Mouse (Mus musculus) embryonic facial prominence, embryonic 14.5 days (tissue): ENCODE data around the gene Chmp4b. TPM values are rescaled to one million over a fixed set of nuclear protein-coding genes. Genes with fewer than 3 reads are reported as not detected.

Experiments used
- ATAC-seq: fragments of 200-750 bp; cut with Nextera tagmentation; 2 replicates; pipeline ENCODE4 v1.8.0; 2017; ENCODE audit warnings: low read depth, moderate number of reproducible peaks, moderate TSS enrichment
- DNase-seq: peaks from one replicate; pipeline ENCODE4 v3.0.0-alpha.2; 2015; ENCODE audit warnings: low spot score
- H3K27ac ChIP-seq: fragments of 300-500 bp; sonication (generic); replicated peaks from 2 replicates; pipeline ENCODE4 v1.5.1; 2014; ENCODE audit warnings: low read depth, mild to moderate bottlenecking, low read length, moderate library complexity
- H3K27me3 ChIP-seq: fragments of 300-500 bp; sonication (generic); replicated peaks from 2 replicates; pipeline ENCODE4 v1.6.1; 2014; ENCODE audit warnings: low read length; ENCODE audit not compliant: control insufficient read depth, insufficient read depth
- H3K36me3 ChIP-seq: fragments of 300-500 bp; sonication (generic); 2 replicates; pipeline ENCODE4 v1.6.1; 2014; ENCODE audit warnings: low read length, mixed read lengths; ENCODE audit not compliant: control insufficient read depth, insufficient read depth
- H3K4me1 ChIP-seq: fragments of 300-500 bp; sonication (generic); 2 replicates; pipeline ENCODE4 v1.6.1; 2014; ENCODE audit warnings: antibody characterized with exemption, low read length; ENCODE audit not compliant: control insufficient read depth, insufficient read depth
- H3K4me2 ChIP-seq: fragments of 300-500 bp; sonication (generic); 2 replicates; pipeline ENCODE4 v1.6.1; 2014; ENCODE audit warnings: low read depth, mild to moderate bottlenecking, low read length, moderate library complexity, mixed read lengths
- H3K4me3 ChIP-seq: fragments of 300-500 bp; sonication (generic); 2 replicates; pipeline ENCODE4 v1.5.1; 2014; ENCODE audit warnings: low read depth, mild to moderate bottlenecking, low read length
- H3K9ac ChIP-seq: fragments of 300-500 bp; sonication (generic); 2 replicates; pipeline ENCODE4 v1.6.1; 2014; ENCODE audit warnings: low read depth, mild to moderate bottlenecking, low read length, moderate library complexity, mixed read lengths
- H3K9me3 ChIP-seq: fragments of 300-500 bp; sonication (generic); 2 replicates; pipeline ENCODE4 v1.6.1; 2016; ENCODE audit warnings: low read length; ENCODE audit not compliant: control insufficient read depth
- WGBS: fragments of 180-500 bp; shearing (Covaris S2); extraction: QIAGEN DNeasy Blood & Tissue Kit; methylation state at CpG from one replicate; pipeline ENCODE4 v1.1.7; 2014; 5-methylcytosine and 5-hydroxymethylcytosine counted together
- polyA plus RNA-seq: library from polyadenylated mRNA; unstranded; fragments of >200 nt; fragmentation: Nextera tagmentation; extraction: Ambion mirVana; gene quantifications from 2 replicates; pipeline ENCODE4 v1.2.1, GENCODE M21; 2014

Chmp4b gene
- polyA plus RNA-seq, 1 experiment from 2014 or later, result 21.9 TPM

- no peak overlapping the region for H3K4me3 ChIP-seq
- no peaks in the 10 kb centered on the region for H3K27me3 ChIP-seq
- H3K4me2 ChIP-seq, result no peak overlapping the region
- WGBS, result 61% methylated on average over 8 of the region's 8 CpGs
- H3K9ac ChIP-seq, result no peak overlapping the region
- no peak for DNase-seq
- peaks cover 3% of the 10 kb centered on the region; the same call in 1 of the 2 replicates for H3K4me1 ChIP-seq
- ATAC-seq, result no peak
- H3K36me3 ChIP-seq, result peaks cover 48% of the 10 kb centered on the region
- no peak overlapping the region for H3K27ac ChIP-seq
- H3K9me3 ChIP-seq, result no peaks in the 10 kb centered on the region
Observed at GRCm38 (mm10) chr2:154695690-154696089, 44.2 kb downstream of the Chmp4b start.

- H3K27ac ChIP-seq, result no peak overlapping the region
- H3K9ac ChIP-seq, result no peak overlapping the region
- peaks cover 42% of the 10 kb centered on the region for H3K36me3 ChIP-seq
- no peaks in the 10 kb centered on the region for H3K27me3 ChIP-seq
- H3K4me3 ChIP-seq, result no peak overlapping the region
- H3K9me3 ChIP-seq, result no peaks in the 10 kb centered on the region
- 63% methylated on average over 3 of the region's 3 CpGs for WGBS
- DNase-seq (no peak), ATAC-seq (no peak)
- H3K4me1 ChIP-seq, result peaks cover 3% of the 10 kb centered on the region; the same call in 1 of the 2 replicates
- H3K4me2 ChIP-seq, result no peak overlapping the region
Observed at GRCm38 (mm10) chr2:154696660-154697059, 45.2 kb downstream of the Chmp4b start.

- no peak overlapping the region for H3K4me2 ChIP-seq
- H3K27ac ChIP-seq, result no peak overlapping the region
- WGBS, result 89% methylated on average over 4 of the region's 4 CpGs
- H3K4me3 ChIP-seq, result no peak overlapping the region
- no peak for DNase-seq
- H3K9me3 ChIP-seq, result no peaks in the 10 kb centered on the region
- H3K36me3 ChIP-seq, result peaks cover 15% of the 10 kb centered on the region
- no peak overlapping the region for H3K9ac ChIP-seq
- no peaks in the 10 kb centered on the region for H3K4me1 ChIP-seq
- no peak for ATAC-seq
- H3K27me3 ChIP-seq, result no peaks in the 10 kb centered on the region
Observed at GRCm38 (mm10) chr2:154699360-154699759, 47.9 kb downstream of the Chmp4b start.

- Histone ChIP-seq H3K27ac (no peak overlapping the region), H3K4me1 (no peaks in the 10 kb centered on the region), H3K27me3 (no peaks in the 10 kb centered on the region), H3K36me3 (peaks cover 7% of the 10 kb centered on the region), H3K4me2 (no peak overlapping the region), H3K4me3 (no peak overlapping the region), H3K9ac (no peak overlapping the region), H3K9me3 (no peaks in the 10 kb centered on the region)
- WGBS, result 85% methylated on average over 2 of the region's 2 CpGs
- ATAC-seq (no peak), DNase-seq (no peak)
Observed at GRCm38 (mm10) chr2:154700177-154700576, 48.7 kb downstream of the Chmp4b start.

- Histone ChIP-seq H3K27ac (no peak overlapping the region), H3K27me3 (no peaks in the 10 kb centered on the region), H3K36me3 (no peaks in the 10 kb centered on the region), H3K9ac (0 out of 2 replicates have a peak overlapping the region, but pooled peaks have one; percentile 11), H3K4me3 (no peak overlapping the region), H3K9me3 (no peaks in the 10 kb centered on the region), H3K4me2 (peak overlapping the region; percentile 38), H3K4me1 (0 out of 2 replicates have a peak, but pooled peaks cover 2% of the 10 kb centered on the region)
- ATAC-seq, result peak; percentile 67
- peak; percentile 78 for DNase-seq
- 4% methylated on average over 13 of the region's 17 CpGs for WGBS
Observed at GRCm38 (mm10) chr2:154702637-154703315, 51.3 kb downstream of the Chmp4b start.

- no peaks in the 10 kb centered on the region for H3K36me3 ChIP-seq
- no peak for ATAC-seq
- 0 out of 2 replicates have a peak, but pooled peaks cover 3% of the 10 kb centered on the region for H3K4me1 ChIP-seq
- 60% methylated on average over 11 of the region's 11 CpGs for WGBS
- no peak overlapping the region for H3K9ac ChIP-seq
- H3K4me3 ChIP-seq, result no peak overlapping the region
- H3K27ac ChIP-seq, result no peak overlapping the region
- DNase-seq, result no peak
- no peaks in the 10 kb centered on the region for H3K27me3 ChIP-seq
- no peaks in the 10 kb centered on the region for H3K9me3 ChIP-seq
- no peak overlapping the region for H3K4me2 ChIP-seq
Observed at GRCm38 (mm10) chr2:154706526-154707280, 55.2 kb downstream of the Chmp4b start.

GRCm38 (mm10) chr2:154707284-154707683 lies 55.8 kb downstream of the Chmp4b start:
- Histone ChIP-seq H3K4me1 (0 out of 2 replicates have a peak, but pooled peaks cover 3% of the 10 kb centered on the region), H3K27ac (no peak overlapping the region), H3K36me3 (no peaks in the 10 kb centered on the region), H3K9ac (no peak overlapping the region), H3K4me3 (no peak overlapping the region), H3K27me3 (no peaks in the 10 kb centered on the region), H3K9me3 (no peaks in the 10 kb centered on the region), H3K4me2 (no peak overlapping the region)
- DNase-seq, result peak; percentile 35
- WGBS, result 73% methylated on average over 6 of the region's 7 CpGs
- ATAC-seq, result no peak

- 0 out of 2 replicates have a peak, but pooled peaks cover 3% of the 10 kb centered on the region for H3K4me1 ChIP-seq
- H3K27me3 ChIP-seq, result no peaks in the 10 kb centered on the region
- H3K27ac ChIP-seq, result no peak overlapping the region
- no peaks in the 10 kb centered on the region for H3K36me3 ChIP-seq
- H3K9me3 ChIP-seq, result no peaks in the 10 kb centered on the region
- no peak overlapping the region for H3K4me3 ChIP-seq
- 53% methylated on average over 7 of the region's 7 CpGs for WGBS
- H3K4me2 ChIP-seq, result no peak overlapping the region
- H3K9ac ChIP-seq, result no peak overlapping the region
- ATAC-seq, result no peak
- DNase-seq, result peak; percentile 34
Observed at GRCm38 (mm10) chr2:154707830-154708385, 56.4 kb downstream of the Chmp4b start.
